Mouse (Mus musculus) thymus, adult 18-20 months (tissue): ENCODE results near the gene Ppme1.

Source experiments
- DNase-seq, 2 experiments: peaks; one replicate each; pipeline ENCODE4 v3.0.0; 2022; ENCODE audit warnings: mixed read lengths in 2 of 2

The Ppme1 gene

DNA sequence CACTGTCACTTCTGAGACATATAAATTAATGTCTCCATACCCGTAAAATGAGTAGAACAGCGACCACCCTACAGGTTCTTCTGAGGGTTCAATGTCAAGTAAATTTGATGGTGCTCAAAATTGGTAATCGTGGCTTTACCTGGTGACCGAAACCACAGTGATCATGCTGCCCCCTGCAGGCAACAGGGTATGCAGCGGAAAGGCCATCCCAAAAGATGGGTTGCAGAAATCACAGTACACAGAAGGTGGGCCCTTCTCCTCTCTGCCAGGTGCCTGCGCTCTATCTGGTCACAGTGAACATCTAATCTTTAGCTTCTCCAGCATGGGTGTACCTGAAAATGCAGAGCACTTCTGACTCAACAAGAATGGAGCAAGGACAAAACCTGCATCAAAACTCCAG is 46.6 kb downstream of the Ppme1 start:
- no peak for DNase-seq

GRCm38 (mm10) chr7:100323721-100324120 is 48.4 kb downstream of the Ppme1 start:
- DNase-seq = no peak

- no peak for DNase-seq
These were observed 54.6 kb downstream of the Ppme1 start for GRCm38 (mm10) chr7:100317534-100317933.

DNA sequence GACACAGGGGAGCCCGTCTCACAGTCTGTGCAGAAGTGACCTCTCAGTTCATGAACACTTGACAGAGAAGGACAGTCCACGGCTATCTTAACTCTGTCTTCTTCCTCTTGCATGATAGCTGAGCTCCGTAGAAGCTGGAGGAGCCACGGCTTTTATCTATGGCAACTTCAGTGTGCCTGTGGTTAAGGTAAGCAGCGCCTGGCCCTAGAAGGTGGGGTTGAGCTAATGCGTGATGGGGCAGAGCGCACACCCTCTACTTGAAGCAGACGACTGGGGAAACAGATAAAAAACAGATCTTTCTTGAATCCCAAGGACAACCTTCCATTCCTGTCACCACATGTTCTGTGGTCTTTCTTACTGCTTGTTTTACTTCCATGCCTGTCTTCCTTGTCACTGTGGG is 55.2 kb downstream of the Ppme1 start:
- DNase-seq = no peak

- DNase-seq = no peak
These were observed 59.4 kb downstream of the Ppme1 start for GRCm38 (mm10) chr7:100312716-100313115.

- peak in 1 of 2 experiments; percentile 10 for DNase-seq
These were observed 61.8 kb downstream of the Ppme1 start for GRCm38 (mm10) chr7:100310290-100310689.

- no peak for DNase-seq
These were observed 62.4 kb downstream of the Ppme1 start for GRCm38 (mm10) chr7:100309679-100310078.

- DNase-seq = no peak
These were observed 62.9 kb downstream of the Ppme1 start for GRCm38 (mm10) chr7:100309216-100309615.

GRCm38 (mm10) chr7:100307872-100308653 is 64.0 kb downstream of the Ppme1 start:
- no peak for DNase-seq

DNA sequence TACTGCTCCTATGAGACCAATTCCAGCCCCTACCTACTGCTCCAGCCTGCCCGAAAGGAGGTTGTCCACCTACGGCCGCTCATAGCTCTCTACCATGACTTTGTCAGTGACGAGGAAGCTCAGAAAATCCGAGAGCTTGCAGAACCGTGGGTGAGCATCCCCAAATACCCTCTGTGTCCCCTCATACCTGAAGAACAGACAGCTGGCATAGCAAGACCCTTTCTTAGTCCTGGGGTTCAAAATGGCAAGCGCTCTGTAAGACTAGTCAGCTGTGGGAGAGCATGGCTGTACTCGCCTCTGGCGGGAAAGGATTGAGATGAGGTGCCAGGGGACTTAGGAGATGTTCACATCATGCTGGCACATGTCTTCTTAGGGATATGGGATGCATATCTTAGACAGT is 66.2 kb downstream of the Ppme1 start:
- no peak for DNase-seq

GRCm38 (mm10) chr7:100302316-100302715 is 69.8 kb downstream of the Ppme1 start:
- no peak for DNase-seq

DNA sequence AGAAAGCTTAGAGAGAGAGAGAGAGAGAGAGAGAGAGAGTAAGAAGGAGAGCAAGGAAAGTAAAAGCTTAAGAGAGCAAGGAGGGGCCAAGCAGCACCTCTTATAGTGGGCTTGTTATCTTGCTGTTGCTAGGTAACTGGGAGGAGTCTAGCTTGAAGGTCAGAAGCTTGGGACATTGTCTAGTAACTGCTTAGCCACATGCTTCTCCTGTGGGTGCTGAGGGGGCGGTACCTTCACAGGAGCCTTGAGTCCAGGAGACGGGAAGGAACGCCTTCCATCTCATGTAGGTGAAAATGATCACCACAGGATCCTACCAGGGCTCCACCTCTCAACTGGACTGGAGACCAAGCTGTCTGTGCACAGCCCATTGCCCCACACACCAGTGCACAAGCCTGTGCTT is 70.7 kb downstream of the Ppme1 start:
- DNase-seq = no peak

DNA sequence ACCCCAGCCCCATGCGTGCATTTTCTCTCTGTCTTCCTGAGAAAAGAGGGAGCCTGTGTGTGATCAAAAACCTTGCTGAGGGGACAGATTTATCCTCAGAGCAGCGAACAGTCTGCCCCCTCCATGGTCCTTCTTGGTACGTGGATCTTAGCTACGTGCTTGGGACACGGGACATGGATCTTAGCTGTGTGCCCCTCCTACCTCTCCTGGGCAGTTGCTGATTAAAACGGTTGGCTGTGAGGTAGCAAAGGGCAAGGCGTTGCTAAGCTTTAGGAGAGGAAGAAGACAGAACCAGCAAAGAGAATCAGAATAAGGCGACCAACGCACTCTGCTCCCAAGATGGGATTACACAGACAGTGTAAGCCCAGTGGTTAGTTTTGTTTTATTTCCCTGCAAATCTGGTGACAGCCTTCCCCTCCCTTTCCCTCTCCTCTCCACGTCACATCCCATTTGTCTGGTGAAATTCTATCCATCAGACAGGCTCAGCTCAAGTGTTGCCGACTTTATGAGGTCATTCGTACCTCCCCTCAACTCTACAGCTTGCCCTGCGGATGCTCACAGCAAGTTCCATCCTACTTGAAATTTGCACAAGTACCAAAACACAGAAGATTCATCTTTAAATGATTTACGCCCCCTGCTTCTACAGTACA is 73.1 kb downstream of the Ppme1 start:
- DNase-seq = no peak

- no peak for DNase-seq
These were observed 75.4 kb downstream of the Ppme1 start for GRCm38 (mm10) chr7:100296699-100297098.

DNA sequence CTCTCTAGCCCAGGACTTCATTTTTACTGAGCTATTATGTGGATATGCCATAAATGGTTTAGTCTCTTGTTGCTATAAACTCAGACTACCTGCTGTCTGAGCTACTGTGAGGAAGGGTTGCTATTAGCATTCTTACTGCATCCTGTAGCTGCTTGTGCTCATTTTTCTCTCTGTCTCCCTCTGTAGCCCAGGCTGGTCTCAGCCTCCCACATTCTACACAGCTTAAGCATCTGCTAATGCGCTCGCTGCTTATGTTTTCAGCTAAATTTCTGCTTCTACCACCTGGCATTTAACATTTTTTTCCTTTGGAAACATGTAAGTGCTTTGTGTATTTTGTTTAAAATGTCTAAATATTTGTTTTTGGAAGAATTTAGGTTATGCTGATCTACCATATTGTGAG is 76.4 kb downstream of the Ppme1 start:
- no peak for DNase-seq

- DNase-seq = no peak
These were observed 78.6 kb downstream of the Ppme1 start for GRCm38 (mm10) chr7:100293546-100293945.

DNA sequence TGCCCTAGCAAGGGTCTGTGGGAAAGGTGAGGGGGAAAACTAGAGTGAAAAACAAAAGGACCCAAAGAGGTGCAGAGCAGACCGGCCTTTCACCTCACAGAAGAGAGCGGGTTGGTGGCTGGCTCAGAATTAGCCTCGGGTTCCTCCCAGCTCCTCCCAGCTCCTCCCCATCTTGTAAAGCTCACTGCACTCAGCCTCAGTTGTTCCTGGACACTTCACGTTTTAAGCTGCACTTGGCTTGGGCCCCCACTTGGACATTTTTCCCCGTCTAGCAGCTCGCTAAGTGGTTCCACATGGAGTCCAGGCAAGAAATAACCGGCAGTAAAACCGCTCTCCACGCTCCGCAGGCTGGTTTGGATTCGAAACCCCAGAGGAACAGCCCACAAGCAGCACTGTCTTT is 83.5 kb downstream of the Ppme1 start:
- no peak for DNase-seq

- DNase-seq = no peak
These were observed 84.1 kb downstream of the Ppme1 start for GRCm38 (mm10) chr7:100287748-100288578.

DNA sequence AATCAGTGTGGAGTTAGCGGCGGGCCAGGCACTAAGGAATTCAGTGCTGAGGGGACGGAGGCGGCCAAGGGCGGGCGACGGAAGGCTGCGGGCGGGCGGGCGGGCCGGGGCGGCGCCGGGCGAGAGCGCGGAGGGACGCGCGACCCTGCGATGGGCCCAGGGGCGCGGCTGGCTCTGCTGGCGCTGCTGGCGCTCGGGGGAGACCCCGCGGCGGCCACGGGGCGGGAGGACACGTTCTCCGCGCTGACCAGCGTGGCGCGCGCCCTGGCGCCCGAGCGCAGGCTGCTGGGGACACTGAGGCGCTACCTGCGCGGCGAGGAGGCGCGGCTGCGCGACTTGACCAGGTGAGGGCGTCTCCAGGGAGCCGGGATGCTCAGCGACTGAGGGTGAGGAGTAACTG is 86.7 kb downstream of the Ppme1 start, which contains the start of gene P4ha3:
TSS of gene P4ha3 (plus strand) at position 138 of the 400 bp plus-strand sequence.
- no peak for DNase-seq

DNA sequence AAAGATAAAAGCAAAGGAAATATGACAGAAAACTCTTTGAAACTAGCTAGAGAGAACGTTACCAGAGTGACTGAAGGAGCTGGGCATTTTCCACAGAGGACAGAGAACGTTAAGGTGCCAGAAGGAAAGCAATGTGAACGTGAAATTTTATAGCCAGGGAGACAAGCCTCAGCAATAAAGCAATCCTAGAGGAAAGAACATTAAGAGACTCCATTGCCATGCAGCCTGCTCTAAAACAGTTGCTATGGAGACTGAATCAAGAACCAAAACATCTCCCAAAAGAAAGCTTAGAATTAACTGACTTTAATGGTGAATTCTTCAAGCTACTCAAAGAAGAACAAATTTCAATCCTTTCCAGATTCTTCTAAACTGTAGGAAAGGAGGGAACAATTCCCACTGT is 88.8 kb downstream of the Ppme1 start:
- DNase-seq = no peak

DNA sequence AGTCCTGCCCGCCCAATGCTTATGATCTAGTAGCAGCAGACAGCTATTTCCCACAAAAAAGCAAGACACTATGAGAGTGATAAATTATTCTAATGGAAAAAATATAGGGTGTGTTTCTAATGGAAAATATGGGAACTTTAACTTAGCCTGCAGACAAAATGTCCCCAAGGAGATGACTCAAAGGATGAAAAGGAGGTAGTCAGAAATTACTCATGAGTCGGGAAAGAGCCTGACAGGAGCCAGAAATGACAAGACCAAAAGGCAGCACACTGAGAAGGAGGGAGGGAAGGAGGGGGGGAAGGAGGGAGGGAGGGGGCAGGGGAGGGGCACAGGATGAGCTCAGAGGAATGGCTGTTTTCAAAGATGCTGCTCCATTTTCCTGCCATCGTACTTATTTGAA is 90.5 kb downstream of the Ppme1 start:
- no peak for DNase-seq

GRCm38 (mm10) chr7:100279803-100280202 is 92.3 kb downstream of the Ppme1 start:
- no peak for DNase-seq
